Mouse (Mus musculus) heart, embryonic 11.5 days (tissue): ENCODE results near the gene Bspry. TPM values are rescaled to one million over a fixed set of nuclear protein-coding genes. Genes with fewer than 3 reads are reported as not detected.

Source experiments
- ATAC-seq: fragments of 200-750 bp; cut with Nextera tagmentation; replicated peaks from 2 replicates; pipeline ENCODE4 v1.8.0; 2017; ENCODE audit warnings: moderate library complexity; ENCODE audit not compliant: insufficient number of reproducible peaks, low FRiP score, low TSS enrichment
- H3K27ac ChIP-seq: fragments of 300-500 bp; sonication (generic); 2 replicates; pipeline ENCODE4 v1.5.1; 2014; ENCODE audit warnings: mild to moderate bottlenecking, low read depth, low read length
- H3K27me3 ChIP-seq: fragments of 300-500 bp; sonication (generic); 2 replicates; pipeline ENCODE4 v1.6.1; 2014; ENCODE audit warnings: mild to moderate bottlenecking, low read length, mixed read lengths; ENCODE audit not compliant: control insufficient read depth, insufficient read depth
- H3K36me3 ChIP-seq: fragments of 300-500 bp; sonication (generic); 2 replicates; pipeline ENCODE4 v1.6.1; 2014; ENCODE audit warnings: mild to moderate bottlenecking, low read length, moderate library complexity, mixed read lengths; ENCODE audit not compliant: control insufficient read depth, insufficient read depth
- H3K4me1 ChIP-seq: fragments of 300-500 bp; sonication (generic); 2 replicates; pipeline ENCODE4 v1.6.1; 2014; ENCODE audit warnings: low read length; ENCODE audit not compliant: control insufficient read depth, insufficient read depth
- H3K4me2 ChIP-seq: fragments of 300-500 bp; sonication (generic); 2 replicates; pipeline ENCODE4 v1.6.1; 2014; ENCODE audit warnings: mild to moderate bottlenecking, moderate library complexity
- H3K4me3 ChIP-seq: fragments of 300-500 bp; sonication (generic); 2 replicates; pipeline ENCODE4 v1.5.1; 2014; ENCODE audit warnings: low read depth, low read length
- H3K9ac ChIP-seq: fragments of 300-500 bp; sonication (generic); 2 replicates; pipeline ENCODE4 v1.6.1; 2014; ENCODE audit warnings: mild to moderate bottlenecking, low read depth, low read length, moderate library complexity
- H3K9me3 ChIP-seq: fragments of 300-500 bp; sonication (generic); replicated peaks from 2 replicates; pipeline ENCODE4 v1.6.1; 2016; ENCODE audit warnings: low read length; ENCODE audit not compliant: control insufficient read depth
- WGBS: fragments of 180-500 bp; shearing (Covaris S2); extraction: QIAGEN DNeasy Blood & Tissue Kit; methylation state at CpG from one replicate; pipeline ENCODE4 v1.1.7; 2014; ENCODE audit not compliant: insufficient replicate concordance; 5-methylcytosine and 5-hydroxymethylcytosine counted together
- polyA plus RNA-seq: library from polyadenylated mRNA; unstranded; fragments of >200 nt; fragmentation: Nextera tagmentation; extraction: Ambion mirVana; gene quantifications from 2 replicates; pipeline ENCODE4 v1.2.1, GENCODE M21; 2014

The Bspry gene
- polyA plus RNA-seq, 1 experiment from 2014 or later, result 0.83 TPM

DNA sequence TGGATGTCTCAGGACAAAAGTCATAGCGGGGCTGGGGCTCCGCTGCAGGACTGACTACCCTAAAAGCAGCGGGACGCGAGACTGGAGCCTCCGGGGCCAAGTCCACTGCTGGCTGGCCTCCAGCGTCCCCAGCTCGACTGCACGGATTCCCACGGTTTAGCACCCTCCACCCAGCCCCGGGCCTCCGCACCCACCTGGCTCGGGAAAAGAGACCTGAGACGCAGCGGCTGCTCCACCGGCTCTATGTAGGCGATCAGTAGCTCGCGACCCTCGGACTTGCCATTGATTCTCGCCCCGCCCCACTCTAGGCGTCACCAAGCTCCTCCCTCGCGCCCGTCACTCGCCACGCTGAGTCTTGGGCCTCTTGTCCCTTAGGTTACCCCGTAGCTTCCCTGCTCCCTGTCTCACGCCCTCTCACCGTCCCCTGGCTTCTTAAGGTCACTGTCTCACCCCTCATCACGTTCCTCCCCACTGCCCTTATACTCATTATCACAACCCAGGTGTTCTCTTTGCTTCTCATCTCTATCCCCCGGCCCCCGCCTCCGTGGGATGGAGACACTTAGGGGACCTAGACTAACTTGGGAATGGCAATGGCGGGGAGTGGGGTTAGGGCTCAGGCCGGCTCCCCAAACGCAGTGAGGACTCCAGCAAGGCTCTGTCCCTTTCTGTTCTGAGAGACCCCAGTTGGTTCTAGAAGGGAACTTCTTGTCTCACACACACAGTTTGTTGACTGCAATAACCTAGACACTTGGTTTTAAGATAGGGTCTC is 22.3 kb downstream of the Bspry start:
- peak; percentile 91 for ATAC-seq
- peaks cover 4% of the 10 kb centered on the region; the same call in 1 of the 2 replicates for H3K4me1 ChIP-seq
- no peaks in the 10 kb centered on the region for H3K9me3 ChIP-seq
- 2% methylated on average over 38 of the region's 38 CpGs for WGBS
- no peaks in the 10 kb centered on the region for H3K27me3 ChIP-seq
- H3K4me3 ChIP-seq, result peak overlapping the region; percentile 84
- H3K27ac ChIP-seq, result 0 out of 2 replicates have a peak overlapping the region, but pooled peaks have one; percentile 29
- peak overlapping the region; percentile 87 for H3K9ac ChIP-seq
- peaks cover 8% of the 10 kb centered on the region; the same call in 1 of the 2 replicates for H3K36me3 ChIP-seq
- H3K4me2 ChIP-seq, result peak overlapping the region; percentile 90

DNA sequence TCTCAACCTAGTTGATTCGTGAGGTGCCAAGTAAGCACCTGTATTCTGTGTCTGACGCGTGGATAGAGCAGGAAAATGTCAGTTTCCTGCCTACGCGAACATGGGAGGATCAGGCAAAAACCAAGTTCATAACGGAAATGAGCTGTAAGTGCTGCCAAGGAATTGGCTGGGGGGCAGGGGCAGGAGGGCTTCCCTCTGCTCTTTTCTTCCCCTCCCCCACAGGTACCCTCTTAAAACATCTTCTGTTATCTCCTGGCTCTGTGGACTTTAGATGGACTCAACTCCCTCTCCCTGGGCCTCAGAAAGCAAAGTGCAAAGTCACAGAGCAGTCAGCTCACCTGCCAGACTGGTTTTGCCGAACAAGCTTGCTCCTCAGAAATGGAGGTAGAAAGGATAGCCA is 23.1 kb downstream of the Bspry start:
- Histone ChIP-seq H3K4me3 (no peak overlapping the region), H3K27ac (no peak overlapping the region), H3K4me2 (no peak overlapping the region; the same call in 1 of the 2 replicates), H3K27me3 (no peaks in the 10 kb centered on the region), H3K9ac (no peak overlapping the region), H3K36me3 (peaks cover 8% of the 10 kb centered on the region), H3K4me1 (peaks cover 4% of the 10 kb centered on the region; the same call in 1 of the 2 replicates), H3K9me3 (no peaks in the 10 kb centered on the region)
- no peak for ATAC-seq
- 67% methylated on average over 7 of the region's 7 CpGs for WGBS

DNA sequence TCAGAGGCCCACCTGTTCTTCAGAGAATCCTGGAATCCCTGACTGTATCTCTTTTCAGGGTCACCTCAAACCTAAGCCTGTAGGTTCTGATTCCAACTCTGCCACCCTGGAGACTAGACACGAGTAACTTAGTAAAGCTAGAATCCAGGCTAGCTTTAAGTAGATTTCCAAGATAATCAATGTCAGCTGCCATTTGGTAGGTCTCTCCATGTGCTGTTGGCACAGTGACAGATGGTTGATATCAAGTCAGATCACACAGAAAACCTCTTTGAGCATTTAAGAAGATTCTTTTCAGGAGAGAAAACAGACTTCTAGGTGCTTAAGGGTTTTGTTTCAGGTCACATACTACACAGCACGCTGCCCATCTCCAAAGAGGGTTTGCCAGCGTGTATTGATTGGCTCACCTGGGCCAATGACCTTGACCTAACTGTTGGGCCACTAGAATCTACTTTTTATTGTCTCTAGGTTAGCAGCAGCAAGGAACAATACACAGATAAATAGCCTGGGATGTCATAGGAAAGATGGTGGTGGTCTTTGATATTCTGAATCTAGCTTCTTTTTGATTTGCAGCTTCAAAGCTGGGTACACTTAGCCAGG is 23.6 kb downstream of the Bspry start, which contains the start of gene Hdhd3:
TSS of gene Hdhd3 (minus strand) at position 94 of the 597 bp plus-strand sequence.
- H3K9ac ChIP-seq, result peak within 1 kb of the TSS; percentile 87
- peaks cover 11% of the 10 kb centered on the region for H3K36me3 ChIP-seq
- H3K4me2 ChIP-seq, result peak within 1 kb of the TSS; percentile 90
- H3K4me1 ChIP-seq, result peaks cover 4% of the 10 kb centered on the region; the same call in 1 of the 2 replicates
- peak within 1 kb of the TSS; percentile 84 for H3K4me3 ChIP-seq
- ATAC-seq, result no peak
- H3K9me3 ChIP-seq, result no peaks in the 10 kb centered on the region
- H3K27me3 ChIP-seq, result no peaks in the 10 kb centered on the region
- WGBS, result 76% methylated on average over 3 of the region's 3 CpGs
- no peak within 1 kb of the TSS for H3K27ac ChIP-seq

DNA sequence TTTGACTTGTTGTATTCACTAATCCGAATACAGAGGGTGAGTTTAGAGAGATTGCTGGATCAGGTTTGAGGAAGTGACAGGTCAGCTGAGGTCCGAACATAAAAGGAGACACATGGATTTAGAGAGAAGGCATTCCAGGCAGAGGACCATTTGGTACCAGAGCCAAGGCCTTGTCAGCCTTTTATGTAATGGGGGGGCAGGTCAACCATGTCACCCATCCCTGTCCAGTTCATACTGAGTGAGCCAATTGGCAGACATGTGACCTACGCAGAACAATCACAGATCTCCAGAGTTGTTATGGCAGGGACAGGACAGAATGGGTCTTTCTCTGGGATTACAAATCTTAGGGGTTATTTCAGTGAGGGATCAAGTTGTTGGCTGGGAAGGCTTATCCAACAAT is 26.1 kb downstream of the Bspry start:
- H3K9me3 ChIP-seq, result no peaks in the 10 kb centered on the region
- ATAC-seq, result no peak
- WGBS, result 79% methylated on average over 3 of the region's 3 CpGs
- H3K27ac ChIP-seq, result no peak overlapping the region
- peaks cover 29% of the 10 kb centered on the region for H3K36me3 ChIP-seq
- H3K9ac ChIP-seq, result no peak overlapping the region
- peaks cover 4% of the 10 kb centered on the region; the same call in 1 of the 2 replicates for H3K4me1 ChIP-seq
- H3K4me3 ChIP-seq, result no peak overlapping the region
- no peaks in the 10 kb centered on the region for H3K27me3 ChIP-seq
- no peak overlapping the region for H3K4me2 ChIP-seq

DNA sequence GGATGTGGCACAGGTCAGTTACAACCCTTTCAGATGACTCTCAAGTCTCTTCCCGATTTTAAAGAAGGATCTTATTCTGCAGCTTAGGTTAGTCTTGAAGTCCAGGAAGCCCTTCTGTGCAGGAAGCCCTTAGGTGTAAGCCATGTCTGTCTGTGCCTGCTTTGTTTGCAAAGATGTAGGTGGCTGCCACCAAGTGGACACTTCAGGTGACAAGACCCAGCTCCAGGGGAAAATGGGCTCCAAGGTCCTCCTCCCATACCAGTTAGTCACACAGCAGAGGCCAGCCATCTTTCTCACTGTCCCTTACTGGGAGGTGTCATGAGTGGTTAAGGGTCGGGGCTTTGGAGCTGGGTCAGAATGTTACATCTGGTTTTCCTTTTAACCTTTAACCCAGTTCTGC is 26.9 kb downstream of the Bspry start:
- ATAC-seq, result no peak

DNA sequence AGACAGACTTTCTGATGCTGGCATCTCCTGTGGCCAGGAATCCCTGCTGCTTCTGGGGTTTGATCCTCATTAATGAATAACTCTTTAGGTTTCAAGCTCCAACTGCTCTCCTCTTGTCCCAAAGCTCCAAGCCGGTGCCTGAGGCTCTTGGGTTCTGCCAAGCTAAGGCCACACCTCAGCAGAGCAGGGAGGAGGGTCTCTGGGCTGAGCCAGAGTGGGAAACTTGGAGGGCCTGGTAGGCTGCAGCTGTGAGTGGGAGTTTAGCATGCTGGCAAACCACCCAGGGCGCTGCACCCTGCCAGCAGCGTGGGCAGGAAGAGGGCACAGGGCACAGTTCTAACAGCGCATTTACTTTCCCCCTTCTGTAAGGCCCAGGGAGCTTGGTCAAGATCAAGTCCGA is 29.0 kb downstream of the Bspry start:
- ATAC-seq, result no peak
- Histone ChIP-seq H3K36me3 (peaks cover 47% of the 10 kb centered on the region), H3K27ac (no peak overlapping the region), H3K4me1 (no peaks in the 10 kb centered on the region), H3K4me3 (no peak overlapping the region), H3K4me2 (no peak overlapping the region), H3K9ac (no peak overlapping the region), H3K27me3 (no peaks in the 10 kb centered on the region), H3K9me3 (no peaks in the 10 kb centered on the region)
- 91% methylated on average over 5 of the region's 5 CpGs for WGBS

More for the DNA sequence above, 26.9 kb downstream of the Bspry start:
- peaks cover 35% of the 10 kb centered on the region for H3K36me3 ChIP-seq
- no peaks in the 10 kb centered on the region for H3K27me3 ChIP-seq
- no peaks in the 10 kb centered on the region for H3K4me1 ChIP-seq
- H3K27ac ChIP-seq, result no peak overlapping the region
- 57% methylated on average over 2 of the region's 2 CpGs for WGBS
- no peak overlapping the region for H3K9ac ChIP-seq
- H3K4me2 ChIP-seq, result no peak overlapping the region
- no peak overlapping the region for H3K4me3 ChIP-seq
- no peaks in the 10 kb centered on the region for H3K9me3 ChIP-seq

DNA sequence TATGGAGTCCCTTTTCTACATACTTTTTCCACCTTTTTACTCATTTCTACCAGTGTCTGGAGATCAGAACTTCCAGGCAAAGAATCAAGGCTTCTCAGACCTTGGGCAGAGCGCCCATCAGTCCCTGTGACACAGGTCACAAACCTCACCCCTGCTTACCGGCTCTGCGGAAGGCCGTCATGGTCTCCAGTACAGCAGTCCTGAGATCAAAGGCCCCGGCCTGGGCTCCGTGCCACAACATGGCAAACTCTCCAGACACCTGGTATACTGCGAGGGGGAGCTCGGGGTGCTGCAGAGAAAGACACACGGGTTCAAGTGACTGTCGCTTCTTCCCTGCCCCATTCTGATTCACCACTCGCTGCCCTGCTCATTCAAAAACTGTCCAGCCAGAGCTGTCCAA is 30.1 kb downstream of the Bspry start:
- H3K27ac ChIP-seq, result no peak overlapping the region
- no peaks in the 10 kb centered on the region; the same call in 1 of the 2 replicates for H3K4me1 ChIP-seq
- WGBS, result 91% methylated on average over 11 of the region's 11 CpGs
- ATAC-seq, result no peak
- H3K4me3 ChIP-seq, result no peak overlapping the region
- H3K9me3 ChIP-seq, result no peaks in the 10 kb centered on the region
- no peaks in the 10 kb centered on the region for H3K27me3 ChIP-seq
- peaks cover 47% of the 10 kb centered on the region for H3K36me3 ChIP-seq
- no peak overlapping the region for H3K4me2 ChIP-seq
- no peak overlapping the region for H3K9ac ChIP-seq

DNA sequence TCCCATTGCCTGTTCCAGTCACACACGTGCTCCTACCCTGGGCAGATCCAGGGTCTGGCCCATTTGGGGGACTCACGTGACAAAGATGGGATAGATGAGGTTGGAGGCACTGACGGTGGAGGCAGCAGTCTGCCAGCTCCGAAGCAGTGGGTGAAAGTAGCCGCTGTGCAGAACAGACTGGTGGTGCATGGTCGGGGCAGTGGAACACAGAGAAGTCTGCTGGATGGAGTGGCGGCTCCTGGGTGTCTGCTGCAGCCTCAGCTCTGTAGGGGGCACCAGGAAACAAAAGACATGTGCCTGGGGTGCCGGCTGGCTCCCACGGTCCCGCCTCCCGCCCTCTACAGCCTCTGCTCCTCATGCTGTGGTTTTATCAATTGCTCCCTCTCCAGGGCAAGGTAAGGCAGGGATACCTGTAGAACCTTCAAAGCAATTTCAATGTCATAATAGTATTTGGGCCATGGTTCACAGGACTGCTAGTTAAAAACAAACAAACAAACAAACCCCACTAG is 34.2 kb downstream of the Bspry start:
- peak overlapping the region; percentile 14; the same call in 1 of the 2 replicates for H3K4me2 ChIP-seq
- H3K27me3 ChIP-seq, result no peaks in the 10 kb centered on the region
- H3K36me3 ChIP-seq, result peaks cover 37% of the 10 kb centered on the region
- H3K4me1 ChIP-seq, result peaks cover 27% of the 10 kb centered on the region
- 0 out of 2 replicates have a peak overlapping the region, but pooled peaks have one; percentile 5 for H3K4me3 ChIP-seq
- H3K9ac ChIP-seq, result no peak overlapping the region
- WGBS, result 50% methylated on average over 11 of the region's 11 CpGs
- 0 out of 2 replicates have a peak overlapping the region, but pooled peaks have one; percentile 10 for H3K27ac ChIP-seq
- no peaks in the 10 kb centered on the region for H3K9me3 ChIP-seq
- no peak for ATAC-seq
